In the genomic region with DNA sequence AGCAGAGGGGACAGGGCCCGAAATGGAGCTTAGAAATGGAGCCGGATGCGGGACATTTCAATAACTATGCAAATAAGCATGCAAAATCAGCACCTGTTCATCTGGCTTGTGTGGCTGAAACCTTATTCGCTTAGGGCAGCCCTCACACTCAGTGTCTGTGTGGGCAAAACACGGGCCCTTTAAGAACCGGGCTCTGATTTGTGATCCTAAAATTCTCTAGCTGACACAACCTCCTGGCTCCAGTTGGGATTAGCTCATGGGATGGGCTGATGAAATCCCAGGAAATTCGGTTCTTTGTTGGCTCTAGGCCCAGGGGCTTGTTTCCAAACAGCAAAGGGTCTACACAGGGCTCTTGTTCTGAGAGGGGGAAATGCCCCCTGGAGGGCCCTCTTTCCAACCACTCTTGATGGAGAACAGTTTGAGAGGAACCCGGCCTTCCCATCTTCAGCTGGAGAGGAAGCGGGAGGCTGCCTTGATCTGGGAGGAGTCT, we compare ENCODE assay signal across 9 mouse cellular contexts. TPM values are rescaled to one million over a fixed set of nuclear protein-coding genes. Genes with fewer than 3 reads are reported as not detected.
DNase-seq lines count a peak whose midpoint lies in the region; ATAC-seq and TF ChIP-seq lines count a peak whose summit lies in the region.
"Had no signal": no experiment of that assay in that cellular context is flagged by ENCODE, and none has a peak within 500 bp of the region (broad histone marks: within the 10 kb centered on the region; RNA-seq: fewer than 3 reads in every experiment).

No protein-coding gene starts in this region.

- no peak overlapping the region for H3K4me3 ChIP-seq in liver, postnatal 0 days (ENCODE audit: low read depth, low read length)
- H3K4me3 ChIP-seq in heart, adult 2 months, result peak overlapping the region; percentile 43
- H3K4me3 ChIP-seq in kidney, postnatal 0 days (replicated peaks; ENCODE audit: low read depth, low read length), result no peak overlapping the region
- H3K4me3 ChIP-seq in stomach, embryonic 16.5 days (replicated peaks; ENCODE audit: low read length), result peak overlapping the region; percentile 26
- H3K4me3 ChIP-seq: liver, embryonic 15.5 days had no signal

- DNase-seq in liver, postnatal 0 days, result peak; percentile 52
- no peak for DNase-seq in liver
- peak; percentile 84 for DNase-seq in cerebellum, adult 9-11 months
- peak; percentile 78 to 82 for DNase-seq in heart, adult 2 months
- DNase-seq in kidney, postnatal 0 days (ENCODE audit: low spot score), result peak; percentile 55
- no peak for DNase-seq in natural killer cell, adult 2 months (ENCODE audit: low spot score in 2 of 2)

- H3K79me2 ChIP-seq in heart, adult 2 months (replicated peaks; ENCODE audit: control insufficient read depth, insufficient read depth, low read length), result no peaks in the 10 kb centered on the region; the same call in 1 of the 2 replicates

- TF ChIP-seq POLR2A in heart, adult 2 months (IDR thresholded peaks at IDR 0.05; ENCODE audit: insufficient read depth, low read depth, low read length), result 0 out of 2 replicates have a peak, but pooled peaks have one; percentile 32

- H3K4me2 ChIP-seq in liver, postnatal 0 days (ENCODE audit: low read depth, low read length), result peak overlapping the region; percentile 37; the same call in 1 of the 2 replicates
- peak overlapping the region; percentile 50 for H3K4me2 ChIP-seq in kidney, postnatal 0 days (ENCODE audit: low read length)
- peak overlapping the region; percentile 32; the same call in 1 of the 2 replicates for H3K4me2 ChIP-seq in stomach, embryonic 16.5 days (ENCODE audit: low read depth, low read length)
- H3K4me2 ChIP-seq: liver, embryonic 15.5 days had no signal

- H3K9ac ChIP-seq in liver, postnatal 0 days (replicated peaks), result no peak overlapping the region
- peak overlapping the region; percentile 38 for H3K9ac ChIP-seq in heart, adult 2 months (ENCODE audit: low read depth, low read length)
- H3K9ac ChIP-seq in kidney, postnatal 0 days (ENCODE audit: low read depth, low read length), result peak overlapping the region; percentile 47
- peak overlapping the region; percentile 61 for H3K9ac ChIP-seq in stomach, embryonic 16.5 days (ENCODE audit: low read length)
- H3K9ac ChIP-seq: liver, embryonic 15.5 days had no signal

- H3K27ac ChIP-seq in liver, postnatal 0 days (ENCODE audit: low read depth), result no peak overlapping the region
- H3K27ac ChIP-seq in heart, adult 2 months, result peak overlapping the region; percentile 89
- peak overlapping the region; percentile 51 for H3K27ac ChIP-seq in kidney, postnatal 0 days
- H3K27ac ChIP-seq in stomach, embryonic 16.5 days (ENCODE audit: low read length), result peak overlapping the region; percentile 76
- H3K27ac ChIP-seq: liver, embryonic 15.5 days had no signal

- ATAC-seq in liver, postnatal 0 days, result peak; percentile 54
- ATAC-seq in kidney, postnatal 0 days (replicated peaks; ENCODE audit: low FRiP score, low read depth), result no peak
- ATAC-seq in stomach, embryonic 16.5 days (ENCODE audit: insufficient read depth, low FRiP score), result peak; percentile 49; the same call in 1 of the 2 replicates
- ATAC-seq in erythroblast, adult 5-6 weeks (replicated peaks; ENCODE audit: low FRiP score, poor library complexity, severe bottlenecking), result no peak

- intact Hi-C loops in heart, adult 2 months (cut with DNase I), result no loop called here

- 64% methylated on average over 9 of the region's 9 CpGs for WGBS in liver, postnatal 0 days (ENCODE audit: insufficient replicate concordance)
- WGBS in heart, adult 2 months, result 47% methylated on average over 9 of the region's 9 CpGs
- WGBS in kidney, postnatal 0 days, result 39% methylated on average over 9 of the region's 9 CpGs
- WGBS in stomach, embryonic 16.5 days, result 46% methylated on average over 9 of the region's 9 CpGs

- no peaks in the 10 kb centered on the region for H3K36me3 ChIP-seq in liver, postnatal 0 days (replicated peaks; ENCODE audit: insufficient read depth, low read length)
- no peaks in the 10 kb centered on the region; the same call in 1 of the 2 replicates for H3K36me3 ChIP-seq in heart, adult 2 months (ENCODE audit: control insufficient read depth, insufficient read depth, low read length)
- no peaks in the 10 kb centered on the region for H3K36me3 ChIP-seq in kidney, postnatal 0 days (ENCODE audit: insufficient read depth, low read length)
- no peaks in the 10 kb centered on the region for H3K36me3 ChIP-seq in stomach, embryonic 16.5 days (ENCODE audit: control insufficient read depth, insufficient read depth, low read length)
- H3K36me3 ChIP-seq: liver, embryonic 15.5 days had no signal

- H3K9me3 ChIP-seq in liver, postnatal 0 days (ENCODE audit: low read length), result no peaks in the 10 kb centered on the region
- no peaks in the 10 kb centered on the region for H3K9me3 ChIP-seq in kidney, postnatal 0 days (replicated peaks; ENCODE audit: low read length)
- no peaks in the 10 kb centered on the region for H3K9me3 ChIP-seq in stomach, embryonic 16.5 days (replicated peaks; ENCODE audit: control insufficient read depth, low read length)
- H3K9me3 ChIP-seq: liver, embryonic 15.5 days had no signal

- H3K4me1 ChIP-seq in liver, postnatal 0 days (ENCODE audit: insufficient read depth), result peaks cover 34% of the 10 kb centered on the region
- H3K4me1 ChIP-seq in heart, adult 2 months (ENCODE audit: control insufficient read depth, insufficient read depth, low read length), result peaks cover 20% of the 10 kb centered on the region
- peaks cover 24% of the 10 kb centered on the region; the same call in 1 of the 2 replicates for H3K4me1 ChIP-seq in kidney, postnatal 0 days (replicated peaks; ENCODE audit: insufficient read depth, low read length)
- peaks cover 20% of the 10 kb centered on the region for H3K4me1 ChIP-seq in stomach, embryonic 16.5 days (ENCODE audit: control insufficient read depth, insufficient read depth, low read length)

- no peak for TF ChIP-seq EP300 in liver, postnatal 0 days (IDR thresholded peaks at IDR 0.05; ENCODE audit: low read depth)
- 0 out of 2 replicates have a peak, but pooled peaks have one; percentile 8 for TF ChIP-seq EP300 in heart, adult 2 months (IDR thresholded peaks at IDR 0.05; ENCODE audit: insufficient read depth, low read depth, low read length)

- no peaks in the 10 kb centered on the region for H3K27me3 ChIP-seq in liver, postnatal 0 days (ENCODE audit: insufficient read depth, low read length)
- no peaks in the 10 kb centered on the region for H3K27me3 ChIP-seq in heart, adult 2 months (ENCODE audit: control insufficient read depth, insufficient read depth, low read length)
- no peaks in the 10 kb centered on the region for H3K27me3 ChIP-seq in kidney, postnatal 0 days (ENCODE audit: insufficient read depth, low read length)
- no peaks in the 10 kb centered on the region for H3K27me3 ChIP-seq in stomach, embryonic 16.5 days (ENCODE audit: control insufficient read depth, insufficient read depth, low read length)

- TF ChIP-seq CTCF in liver, postnatal 0 days (IDR thresholded peaks at IDR 0.05; ENCODE audit: low read depth), result no peak
- TF ChIP-seq CTCF in heart, adult 2 months (IDR thresholded peaks at IDR 0.05), result no peak
- no peak for TF ChIP-seq CTCF in kidney, postnatal 0 days (IDR thresholded peaks at IDR 0.05; ENCODE audit: low read depth)

RNA-seq across cellular contexts. Expression of a gene that starts 10.2 kb away (rescaled TPM):
- 13.7 and 13.8 TPM in 2 replicates for polyA plus RNA-seq in liver, postnatal 0 days (2015; fragmentation: Nextera tagmentation; extraction: Ambion mirVana)
- 10 to 100 TPM; 37.3 to 37.5 TPM for total RNA-seq in heart, adult 2 months (2021)
- 51.0 and 53.4 TPM in 2 replicates for polyA plus RNA-seq in heart, adult 2 months (2012; rRNA removed)
- polyA plus RNA-seq in kidney, postnatal 0 days (2015; fragmentation: Nextera tagmentation; extraction: Ambion mirVana), result 53.7 and 65.4 TPM in 2 replicates
- polyA plus RNA-seq in stomach, embryonic 16.5 days (2015; fragmentation: Nextera tagmentation; extraction: Ambion mirVana), result 75.4 and 81.3 TPM in 2 replicates
- total RNA-seq in erythroblast, adult 5-6 weeks (2015; ENCODE audit: low replicate concordance), result 15.2 and 20.5 TPM in 2 replicates
- 16.7 and 18.1 TPM in 2 replicates for total RNA-seq in erythroblast, adult 5-6 weeks (2017; ENCODE audit: low replicate concordance)

RNA-seq across cellular contexts. Expression of a gene that starts 37.0 kb away (rescaled TPM):
- polyA plus RNA-seq in liver, postnatal 0 days (2015; fragmentation: Nextera tagmentation; extraction: Ambion mirVana), result not detected in 2 replicates
- not detected for total RNA-seq in heart, adult 2 months (2021)
- polyA plus RNA-seq in heart, adult 2 months (2012; rRNA removed), result 0.41 TPM in 1 of 2 replicates, not detected in the other
- not detected in 2 replicates for polyA plus RNA-seq in kidney, postnatal 0 days (2015; fragmentation: Nextera tagmentation; extraction: Ambion mirVana)
- polyA plus RNA-seq in stomach, embryonic 16.5 days (2015; fragmentation: Nextera tagmentation; extraction: Ambion mirVana), result not detected in 2 replicates
- total RNA-seq in erythroblast, adult 5-6 weeks (2015; ENCODE audit: low replicate concordance), result not detected in 2 replicates
- not detected in 2 replicates for total RNA-seq in erythroblast, adult 5-6 weeks (2017; ENCODE audit: low replicate concordance)
- polyA plus RNA-seq: liver, embryonic 15.5 days had no signal

RNA-seq across cellular contexts. Expression of a gene that starts 40.3 kb away (rescaled TPM):
- polyA plus RNA-seq in liver, postnatal 0 days (2015; fragmentation: Nextera tagmentation; extraction: Ambion mirVana), result 141 and 155 TPM in 2 replicates
- total RNA-seq in heart, adult 2 months (2021), result 10 to 100 TPM; 65.3 to 67.6 TPM
- polyA plus RNA-seq in heart, adult 2 months (2012; rRNA removed), result 80.0 and 115 TPM in 2 replicates
- polyA plus RNA-seq in kidney, postnatal 0 days (2015; fragmentation: Nextera tagmentation; extraction: Ambion mirVana), result 294 and 311 TPM in 2 replicates
- 307 and 360 TPM in 2 replicates for polyA plus RNA-seq in stomach, embryonic 16.5 days (2015; fragmentation: Nextera tagmentation; extraction: Ambion mirVana)
- total RNA-seq in erythroblast, adult 5-6 weeks (2015; ENCODE audit: low replicate concordance), result 80.3 and 91.8 TPM in 2 replicates
- 24.3 and 35.9 TPM in 2 replicates for total RNA-seq in erythroblast, adult 5-6 weeks (2017; ENCODE audit: low replicate concordance)

Comparison
In these comparisons a context has a peak if more than half of its experiments do, and no peak if none do; other contexts are left out.
1. DNase-seq: peak in liver, postnatal 0 days (single experiment), cerebellum, adult 9-11 months (single experiment), heart, adult 2 months (2 of 2) and kidney, postnatal 0 days (single experiment); none in liver (single experiment) and natural killer cell, adult 2 months (0 of 2).
2. ATAC-seq: peak in liver, postnatal 0 days (single experiment) and stomach, embryonic 16.5 days (single experiment); none in kidney, postnatal 0 days (single experiment) and erythroblast, adult 5-6 weeks (single experiment).
3. H3K4me3 ChIP-seq: peak in heart, adult 2 months (single experiment) and stomach, embryonic 16.5 days (single experiment); none in liver, postnatal 0 days (single experiment) and kidney, postnatal 0 days (single experiment).
4. Peak in every context shown above with its lines, with median percentiles within 50 percentile points of each other: H3K4me2 ChIP-seq.